Mouse (Mus musculus): ENCODE measurements around the gene Casc4. TPM values are rescaled to one million over a fixed set of nuclear protein-coding genes. Genes with fewer than 3 reads are reported as not detected.

Casc4 gene
- total and polyA plus RNA-seq, 2 experiments from 2014 or later: 8.7 to 21.9 TPM

DNA sequence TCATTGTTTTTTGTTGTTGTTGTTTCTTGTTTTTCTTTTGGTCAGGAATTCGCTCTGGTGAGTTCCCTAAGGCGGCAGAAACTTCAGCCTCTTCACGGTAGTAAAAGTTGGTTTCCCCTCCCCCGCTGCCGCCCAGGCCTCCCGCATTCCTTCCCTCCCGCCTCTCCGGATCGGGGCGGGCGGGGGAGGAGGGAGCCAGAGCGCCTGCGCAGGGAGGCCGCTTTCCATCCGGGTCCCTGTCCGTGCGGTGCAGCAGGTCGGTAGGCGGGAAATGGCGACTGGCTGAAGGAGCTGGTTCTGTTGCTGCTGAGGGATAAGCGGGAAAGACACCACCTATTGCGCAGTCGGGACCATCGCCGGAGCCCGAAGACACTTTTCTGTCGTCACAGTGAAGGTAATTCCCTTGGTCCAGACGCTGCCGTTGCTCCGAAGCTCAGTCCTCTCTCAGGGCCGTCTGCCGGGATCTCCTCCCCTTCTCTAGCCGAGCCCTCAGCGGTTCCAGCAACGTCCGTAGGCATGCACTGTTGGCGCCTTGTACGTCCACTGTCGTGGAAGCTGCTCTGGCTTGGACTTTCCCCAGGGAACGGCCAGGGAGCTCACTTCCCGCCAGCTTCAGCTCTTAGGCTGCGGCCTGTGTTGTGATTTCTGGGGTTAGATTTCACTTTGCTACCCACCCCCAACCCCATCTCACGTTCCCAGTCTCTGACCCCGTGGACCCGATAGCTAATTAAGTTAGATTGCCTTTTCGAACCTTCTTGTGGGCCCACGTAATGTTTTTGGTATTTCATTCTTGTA is 89.7 kb downstream of the Casc4 start:
- no peaks in the 10 kb centered on the region for H3K27me3 ChIP-seq (ENCODE audit: control insufficient read depth, insufficient read depth, low read length)
- H3K9me3 ChIP-seq (replicated peaks; ENCODE audit: control insufficient read depth, low read length): no peaks in the 10 kb centered on the region
- DNase-seq (ENCODE audit: low spot score) (peak; percentile 93), ATAC-seq (ENCODE audit: insufficient read depth, low read depth) (peak; percentile 92)
- H3K27ac ChIP-seq (ENCODE audit: low read depth): peak overlapping the region; percentile 99
- under 1% methylated on average over 45 of the region's 47 CpGs for WGBS
- peaks cover 16% of the 10 kb centered on the region; the same call in 1 of the 2 replicates for H3K4me1 ChIP-seq (ENCODE audit: control insufficient read depth, insufficient read depth)
- TF ChIP-seq EP300 (IDR thresholded peaks at IDR 0.05; ENCODE audit: low read depth) (peak; percentile 83), CTCF (IDR thresholded peaks at IDR 0.05; ENCODE audit: low read depth) (no peak)
- peak overlapping the region; percentile 88 for H3K4me2 ChIP-seq (ENCODE audit: low read depth, low read length)
- H3K4me3 ChIP-seq (ENCODE audit: low read depth, low read length): peak overlapping the region; percentile 97
- H3K36me3 ChIP-seq (replicated peaks; ENCODE audit: control insufficient read depth, insufficient read depth, low read length): 0 out of 2 replicates have a peak, but pooled peaks cover 6% of the 10 kb centered on the region
- peak overlapping the region; percentile 93 for H3K9ac ChIP-seq (replicated peaks; ENCODE audit: low read depth, low read length)

DNA sequence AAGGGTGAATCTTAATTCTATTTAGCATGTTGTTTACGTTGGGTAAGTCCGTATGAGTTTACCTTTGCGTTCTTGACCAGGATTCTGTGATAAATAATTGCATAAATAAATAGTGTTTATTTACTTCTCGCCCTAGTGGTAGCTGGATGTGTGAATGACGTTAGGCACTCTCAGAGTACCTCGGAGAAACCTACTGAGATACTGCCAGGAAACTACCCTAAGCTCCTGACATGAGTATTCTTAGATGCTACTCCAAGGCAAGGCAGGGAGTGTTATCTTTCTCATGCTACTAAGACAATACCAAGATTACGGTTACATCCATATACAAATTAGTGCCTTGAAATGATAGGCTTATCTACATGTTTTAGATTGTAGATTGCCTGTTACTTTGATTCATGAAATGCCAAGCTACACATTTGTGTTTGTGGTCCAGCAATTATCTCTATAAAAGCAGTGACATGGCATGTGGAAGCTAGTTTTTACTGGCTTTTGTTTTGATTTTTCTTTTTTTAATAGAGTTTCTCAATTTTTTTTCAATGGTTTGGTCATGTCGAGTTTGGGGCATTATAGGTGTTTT is 90.5 kb downstream of the Casc4 start:
- 4% methylated on average over 8 of the region's 8 CpGs for WGBS
- peaks cover 11% of the 10 kb centered on the region; the same call in 1 of the 2 replicates for H3K36me3 ChIP-seq (replicated peaks; ENCODE audit: control insufficient read depth, insufficient read depth, low read length)
- TF ChIP-seq EP300 (IDR thresholded peaks at IDR 0.05; ENCODE audit: low read depth) (no peak), CTCF (IDR thresholded peaks at IDR 0.05; ENCODE audit: low read depth) (no peak)
- H3K4me1 ChIP-seq (ENCODE audit: control insufficient read depth, insufficient read depth): peaks cover 16% of the 10 kb centered on the region; the same call in 1 of the 2 replicates
- DNase-seq (ENCODE audit: low spot score): no peak
- no peaks in the 10 kb centered on the region for H3K9me3 ChIP-seq (replicated peaks; ENCODE audit: control insufficient read depth, low read length)
- H3K27ac ChIP-seq (ENCODE audit: low read depth): peak overlapping the region; percentile 99
- H3K9ac ChIP-seq (replicated peaks; ENCODE audit: low read depth, low read length): peak overlapping the region; percentile 93
- H3K4me3 ChIP-seq (ENCODE audit: low read depth, low read length): peak overlapping the region; percentile 97
- no peak for ATAC-seq (ENCODE audit: insufficient read depth, low read depth)
- H3K27me3 ChIP-seq (ENCODE audit: control insufficient read depth, insufficient read depth, low read length): no peaks in the 10 kb centered on the region
- H3K4me2 ChIP-seq (ENCODE audit: low read depth, low read length): peak overlapping the region; percentile 88

Other genes starting within 250 kb of the Casc4 start
- gene Frmd5, start 59.9 kb upstream of the Casc4 start, total RNA-seq (2014; rRNA removed; ENCODE audit: low replicate concordance): 133 and 231 TPM in 2 replicates
- gene Frmd5, start 59.9 kb upstream of the Casc4 start, polyA plus RNA-seq (2015; fragmentation: Nextera tagmentation; extraction: Ambion mirVana): 65.9 and 125 TPM in 2 replicates
- gene Ctdspl2, start 89.0 kb downstream of the Casc4 start, total RNA-seq (2014; rRNA removed; ENCODE audit: low replicate concordance): 21.3 and 29.4 TPM in 2 replicates
- gene Ctdspl2, start 89.0 kb downstream of the Casc4 start, polyA plus RNA-seq (2015; fragmentation: Nextera tagmentation; extraction: Ambion mirVana): 21.4 and 23.4 TPM in 2 replicates
- gene Mageb3, start 89.1 kb downstream of the Casc4 start, total RNA-seq (2014; rRNA removed; ENCODE audit: low replicate concordance): 0.08 and 0.35 TPM in 2 replicates
- 0.10 TPM in 2 replicates for gene Mageb3, start 89.1 kb downstream of the Casc4 start, polyA plus RNA-seq (2015; fragmentation: Nextera tagmentation; extraction: Ambion mirVana)
- 17.4 and 17.7 TPM in 2 replicates for gene Eif3j1, start 161.6 kb downstream of the Casc4 start, total RNA-seq (2014; rRNA removed; ENCODE audit: low replicate concordance)
- gene Eif3j1, start 161.6 kb downstream of the Casc4 start, polyA plus RNA-seq (2015; fragmentation: Nextera tagmentation; extraction: Ambion mirVana): 10.5 and 11.2 TPM in 2 replicates